Mouse (Mus musculus): ENCODE measurements around the gene Golph3. TPM values are rescaled to one million over a fixed set of nuclear protein-coding genes. Genes with fewer than 3 reads are reported as not detected.

Gene Golph3
- polyA plus RNA-seq, 1 experiment from 2014 or later = 66.9 TPM

DNA sequence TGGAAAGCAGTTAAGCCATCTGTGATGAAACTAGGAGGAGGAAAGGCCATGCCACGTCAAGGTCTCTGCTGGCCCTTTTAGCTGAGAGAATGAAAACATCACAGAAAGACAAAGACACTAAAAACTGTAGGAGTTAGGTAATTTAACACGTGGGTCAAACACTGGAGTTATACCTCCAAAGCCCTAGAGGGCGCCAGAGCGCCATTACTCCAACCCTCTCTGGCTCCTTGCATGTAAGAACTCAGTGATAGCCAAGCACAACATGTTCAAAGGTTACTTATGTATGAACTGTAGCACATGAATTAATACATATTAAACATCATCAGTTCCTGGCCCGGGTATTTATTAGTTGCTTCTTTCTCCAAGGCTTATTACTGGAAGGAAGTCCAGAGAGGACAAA is 59.3 kb downstream of the Golph3 start:
- H3K4me2 ChIP-seq (ENCODE audit: low read depth, low read length) = no peak overlapping the region
- 55% methylated on average over 5 of the region's 5 CpGs for WGBS
- no peak for ATAC-seq
- H3K9me3 ChIP-seq (ENCODE audit: control insufficient read depth, low read length) = no peaks in the 10 kb centered on the region
- no peak overlapping the region for H3K9ac ChIP-seq (ENCODE audit: low read depth, low read length)
- H3K27me3 ChIP-seq (replicated peaks; ENCODE audit: control insufficient read depth, insufficient read depth, low read length) = no peaks in the 10 kb centered on the region
- H3K4me1 ChIP-seq (ENCODE audit: control insufficient read depth, insufficient read depth, low read length) = peaks cover 5% of the 10 kb centered on the region
- H3K27ac ChIP-seq (ENCODE audit: low read length) = no peak overlapping the region
- no peak overlapping the region for H3K4me3 ChIP-seq (ENCODE audit: low read length)
- H3K36me3 ChIP-seq (ENCODE audit: control insufficient read depth, insufficient read depth, low read length) = peaks cover 9% of the 10 kb centered on the region; the same call in 1 of the 2 replicates

DNA sequence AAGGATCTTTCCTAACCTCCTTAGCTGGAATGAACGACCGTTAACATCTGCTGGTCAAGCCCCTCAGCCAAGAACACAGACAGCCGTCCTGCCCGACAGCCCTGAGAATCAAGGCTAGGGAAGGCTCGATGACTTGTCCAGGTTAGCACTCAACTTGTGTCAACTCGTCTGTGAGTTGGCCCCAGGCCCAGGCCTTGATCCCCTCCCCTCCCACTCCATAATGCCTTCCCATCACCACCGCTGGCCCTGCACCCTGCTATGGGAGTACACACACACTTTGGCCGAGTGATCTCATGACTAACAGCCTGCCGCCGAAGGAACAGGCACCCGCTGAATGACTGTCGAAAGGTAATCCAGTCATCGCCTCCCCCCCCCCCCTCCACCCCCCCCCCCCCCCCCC is 63.4 kb downstream of the Golph3 start:
- no peak overlapping the region for H3K4me3 ChIP-seq (ENCODE audit: low read length)
- H3K27ac ChIP-seq (ENCODE audit: low read length) = no peak overlapping the region
- H3K4me2 ChIP-seq (ENCODE audit: low read depth, low read length) = no peak overlapping the region
- no peaks in the 10 kb centered on the region for H3K9me3 ChIP-seq (ENCODE audit: control insufficient read depth, low read length)
- no peaks in the 10 kb centered on the region for H3K4me1 ChIP-seq (ENCODE audit: control insufficient read depth, insufficient read depth, low read length)
- 87% methylated on average over 13 of the region's 13 CpGs for WGBS
- peaks cover 10% of the 10 kb centered on the region; the same call in 1 of the 2 replicates for H3K36me3 ChIP-seq (ENCODE audit: control insufficient read depth, insufficient read depth, low read length)
- no peak for ATAC-seq
- no peak overlapping the region for H3K9ac ChIP-seq (ENCODE audit: low read depth, low read length)
- H3K27me3 ChIP-seq (replicated peaks; ENCODE audit: control insufficient read depth, insufficient read depth, low read length) = no peaks in the 10 kb centered on the region

DNA sequence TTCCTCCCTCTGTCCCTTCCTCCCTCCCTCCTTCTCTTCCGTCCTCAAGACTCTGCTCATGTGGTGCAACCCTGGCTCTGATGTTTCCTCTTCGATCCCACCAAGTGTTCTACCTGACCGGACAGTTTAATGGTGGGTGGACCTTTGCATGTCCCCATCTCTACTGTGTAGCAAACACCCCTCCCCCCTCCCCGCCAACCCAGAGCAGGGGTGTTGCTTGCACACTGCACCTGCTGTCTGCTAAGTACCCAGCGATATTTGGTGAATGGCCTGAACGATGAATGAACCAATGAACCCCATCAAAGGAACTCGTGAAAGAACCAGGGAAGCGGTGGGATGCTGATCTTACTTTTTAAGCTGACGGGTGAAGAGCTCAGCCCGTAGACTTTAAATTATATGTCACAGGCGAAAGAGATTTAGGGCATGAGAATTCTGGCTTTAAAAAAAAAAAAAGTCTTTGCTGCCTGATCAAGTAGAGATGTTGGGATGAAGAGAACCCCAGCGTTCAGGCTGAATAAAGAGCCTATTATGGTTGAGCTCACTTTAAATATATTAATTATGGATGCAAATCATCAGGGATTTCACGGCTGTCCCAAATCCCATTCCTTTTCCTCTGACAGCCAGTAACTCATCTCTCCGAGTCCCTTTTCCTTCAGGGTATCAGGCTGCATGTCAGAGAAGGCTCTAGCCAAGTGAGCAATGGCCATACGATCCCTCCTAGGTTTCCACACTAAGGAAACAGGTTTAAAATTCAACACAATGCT is 67.7 kb downstream of the Golph3 start:
- 85% methylated on average over 15 of the region's 15 CpGs for WGBS
- Histone ChIP-seq H3K4me2 (ENCODE audit: low read depth, low read length) (no peak overlapping the region), H3K9ac (ENCODE audit: low read depth, low read length) (no peak overlapping the region), H3K36me3 (ENCODE audit: control insufficient read depth, insufficient read depth, low read length) (peaks cover 2% of the 10 kb centered on the region; the same call in 1 of the 2 replicates), H3K4me3 (ENCODE audit: low read length) (no peak overlapping the region), H3K27me3 (replicated peaks; ENCODE audit: control insufficient read depth, insufficient read depth, low read length) (no peaks in the 10 kb centered on the region), H3K4me1 (ENCODE audit: control insufficient read depth, insufficient read depth, low read length) (no peaks in the 10 kb centered on the region), H3K27ac (ENCODE audit: low read length) (no peak overlapping the region), H3K9me3 (ENCODE audit: control insufficient read depth, low read length) (no peaks in the 10 kb centered on the region)
- no peak for ATAC-seq

- Histone ChIP-seq H3K4me3 (ENCODE audit: low read length) (no peak overlapping the region), H3K27me3 (replicated peaks; ENCODE audit: control insufficient read depth, insufficient read depth, low read length) (no peaks in the 10 kb centered on the region), H3K27ac (ENCODE audit: low read length) (no peak overlapping the region), H3K36me3 (ENCODE audit: control insufficient read depth, insufficient read depth, low read length) (no peaks in the 10 kb centered on the region), H3K9ac (ENCODE audit: low read depth, low read length) (no peak overlapping the region), H3K4me2 (ENCODE audit: low read depth, low read length) (no peak overlapping the region), H3K9me3 (ENCODE audit: control insufficient read depth, low read length) (no peaks in the 10 kb centered on the region), H3K4me1 (ENCODE audit: control insufficient read depth, insufficient read depth, low read length) (no peaks in the 10 kb centered on the region)
- 92% methylated on average over 10 of the region's 10 CpGs for WGBS
- no peak for ATAC-seq
Observed at GRCm38 (mm10) chr15:12394758-12395157, 73.5 kb downstream of the Golph3 start.

DNA sequence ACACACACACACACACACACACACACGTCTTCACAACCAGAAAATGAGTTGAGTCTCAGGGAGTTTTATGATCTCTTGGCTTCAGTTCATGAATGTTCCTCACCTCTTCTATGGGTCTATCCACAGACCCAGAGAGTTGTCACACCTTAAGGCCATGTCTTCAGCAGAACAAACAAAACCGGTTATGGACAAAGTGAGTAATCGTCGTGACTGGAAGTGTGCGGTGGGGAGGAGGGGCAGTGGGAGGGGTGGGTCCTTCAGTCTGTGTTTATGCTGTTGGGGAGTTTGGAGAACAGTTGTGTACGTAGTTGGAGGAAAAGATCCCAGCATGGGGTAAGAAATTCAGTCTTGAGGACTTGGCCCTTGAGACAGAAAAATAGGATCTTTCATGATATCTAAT is 75.8 kb downstream of the Golph3 start:
- Histone ChIP-seq H3K9ac (ENCODE audit: low read depth, low read length) (no peak overlapping the region), H3K4me1 (ENCODE audit: control insufficient read depth, insufficient read depth, low read length) (no peaks in the 10 kb centered on the region), H3K27me3 (replicated peaks; ENCODE audit: control insufficient read depth, insufficient read depth, low read length) (no peaks in the 10 kb centered on the region), H3K4me2 (ENCODE audit: low read depth, low read length) (no peak overlapping the region), H3K36me3 (ENCODE audit: control insufficient read depth, insufficient read depth, low read length) (peaks cover 3% of the 10 kb centered on the region; the same call in 1 of the 2 replicates), H3K9me3 (ENCODE audit: control insufficient read depth, low read length) (no peaks in the 10 kb centered on the region), H3K27ac (ENCODE audit: low read length) (no peak overlapping the region), H3K4me3 (ENCODE audit: low read length) (no peak overlapping the region)
- no peak for ATAC-seq
- WGBS = 68% methylated on average over 6 of the region's 6 CpGs

Other genes starting within 250 kb of the Golph3 start
- 79.7 and 86.9 TPM in 2 replicates for gene Zfr, start 203.6 kb upstream of the Golph3 start, polyA plus RNA-seq (2015; fragmentation: Nextera tagmentation; extraction: Ambion mirVana)
- gene Mtmr12, start 116.4 kb upstream of the Golph3 start, polyA plus RNA-seq (2015; fragmentation: Nextera tagmentation; extraction: Ambion mirVana) = 16.4 and 16.6 TPM in 2 replicates
- 0.81 and 2.1 TPM in 2 replicates for gene 1810049J17Rik, start 449 bp downstream of the Golph3 start, polyA plus RNA-seq (2015; fragmentation: Nextera tagmentation; extraction: Ambion mirVana)